Mouse (Mus musculus) forebrain, embryonic 13.5 days (tissue): ENCODE results near the gene Ube4b. TPM values are rescaled to one million over a fixed set of nuclear protein-coding genes. Genes with fewer than 3 reads are reported as not detected.

Experiments used
- ATAC-seq: fragments of 200-750 bp; cut with Nextera tagmentation; 2 replicates; pipeline ENCODE4 v1.8.0; 2017
- H3K27ac ChIP-seq: fragments of 300-500 bp; sonication (generic); 2 replicates; pipeline ENCODE4 v1.5.1; 2015; ENCODE audit warnings: inconsistent platforms, mild to moderate bottlenecking, moderate library complexity
- H3K27me3 ChIP-seq: fragments of 300-500 bp; sonication (generic); 2 replicates; pipeline ENCODE4 v1.6.1; 2015; ENCODE audit warnings: mild to moderate bottlenecking, inconsistent platforms
- H3K36me3 ChIP-seq: fragments of 300-500 bp; sonication (generic); 2 replicates; pipeline ENCODE4 v1.6.1; 2015; ENCODE audit warnings: mild to moderate bottlenecking, inconsistent platforms; ENCODE audit not compliant: poor library complexity, severe bottlenecking
- H3K4me1 ChIP-seq: fragments of 300-500 bp; sonication (generic); 2 replicates; pipeline ENCODE4 v1.6.1; 2015; ENCODE audit warnings: inconsistent platforms
- H3K4me2 ChIP-seq: fragments of 300-500 bp; sonication (generic); 2 replicates; pipeline ENCODE4 v1.6.1; 2015; ENCODE audit warnings: inconsistent platforms, mild to moderate bottlenecking, moderate library complexity
- H3K4me3 ChIP-seq: fragments of 300-500 bp; sonication (generic); 2 replicates; pipeline ENCODE4 v1.5.1; 2015; ENCODE audit warnings: mild to moderate bottlenecking, inconsistent platforms
- H3K9ac ChIP-seq: fragments of 300-500 bp; sonication (generic); 2 replicates; pipeline ENCODE4 v1.6.1; 2015; ENCODE audit warnings: mild to moderate bottlenecking, inconsistent platforms
- H3K9me3 ChIP-seq: fragments of 300-500 bp; sonication (generic); replicated peaks from 2 replicates; pipeline ENCODE4 v1.6.1; 2016; ENCODE audit warnings: inconsistent platforms
- WGBS: fragments of 180-500 bp; shearing (Covaris S2); methylation state at CpG from one replicate; pipeline ENCODE4 v1.1.7; 2015; 5-methylcytosine and 5-hydroxymethylcytosine counted together
- polyA plus RNA-seq: library from polyadenylated mRNA; unstranded; fragments of >200 nt; fragmentation: Nextera tagmentation; extraction: Ambion mirVana; gene quantifications from 2 replicates; pipeline ENCODE4 v1.2.1, GENCODE M21; 2015

The Ube4b gene
- polyA plus RNA-seq, 1 experiment from 2014 or later, result 47.4 TPM

GRCm38 (mm10) chr4:149351596-149352150, 74.9 kb downstream of the Ube4b start:
- Histone ChIP-seq H3K4me3 (no peak overlapping the region), H3K27ac (no peak overlapping the region), H3K36me3 (peaks cover 89% of the 10 kb centered on the region), H3K9ac (no peak overlapping the region), H3K4me2 (no peak overlapping the region), H3K27me3 (no peaks in the 10 kb centered on the region), H3K9me3 (no peaks in the 10 kb centered on the region), H3K4me1 (no peaks in the 10 kb centered on the region)
- 90% methylated on average over 8 of the region's 8 CpGs for WGBS
- ATAC-seq, result no peak

GRCm38 (mm10) chr4:149348963-149349362, 77.6 kb downstream of the Ube4b start:
- no peak overlapping the region for H3K4me2 ChIP-seq
- no peak for ATAC-seq
- H3K36me3 ChIP-seq, result peaks cover 87% of the 10 kb centered on the region
- H3K27me3 ChIP-seq, result no peaks in the 10 kb centered on the region
- no peak overlapping the region for H3K4me3 ChIP-seq
- no peaks in the 10 kb centered on the region for H3K4me1 ChIP-seq
- H3K9ac ChIP-seq, result no peak overlapping the region
- no peak overlapping the region for H3K27ac ChIP-seq
- no peaks in the 10 kb centered on the region for H3K9me3 ChIP-seq
- 81% methylated on average over 5 of the region's 5 CpGs for WGBS

- peaks cover 88% of the 10 kb centered on the region for H3K36me3 ChIP-seq
- H3K27me3 ChIP-seq, result no peaks in the 10 kb centered on the region
- no peak overlapping the region for H3K27ac ChIP-seq
- H3K4me3 ChIP-seq, result no peak overlapping the region
- H3K9me3 ChIP-seq, result no peaks in the 10 kb centered on the region
- no peak overlapping the region for H3K4me2 ChIP-seq
- H3K4me1 ChIP-seq, result no peaks in the 10 kb centered on the region
- no peak for ATAC-seq
- WGBS, result 92% methylated on average over 5 of the region's 5 CpGs
- H3K9ac ChIP-seq, result no peak overlapping the region
Observed at GRCm38 (mm10) chr4:149345873-149346272, 80.7 kb downstream of the Ube4b start.

- no peak overlapping the region for H3K27ac ChIP-seq
- H3K4me1 ChIP-seq, result no peaks in the 10 kb centered on the region
- no peak overlapping the region for H3K4me2 ChIP-seq
- H3K27me3 ChIP-seq, result no peaks in the 10 kb centered on the region
- H3K9ac ChIP-seq, result no peak overlapping the region
- ATAC-seq, result no peak
- H3K36me3 ChIP-seq, result peaks cover 87% of the 10 kb centered on the region
- WGBS, result 81% methylated on average over 8 of the region's 8 CpGs
- no peak overlapping the region for H3K4me3 ChIP-seq
- no peaks in the 10 kb centered on the region for H3K9me3 ChIP-seq
Observed at GRCm38 (mm10) chr4:149344311-149344710, 82.2 kb downstream of the Ube4b start.

GRCm38 (mm10) chr4:149340680-149341079, 85.9 kb downstream of the Ube4b start:
- WGBS, result 68% methylated on average over 2 of the region's 2 CpGs
- no peaks in the 10 kb centered on the region for H3K27me3 ChIP-seq
- H3K36me3 ChIP-seq, result peaks cover 97% of the 10 kb centered on the region
- no peak overlapping the region for H3K27ac ChIP-seq
- no peaks in the 10 kb centered on the region for H3K4me1 ChIP-seq
- ATAC-seq, result no peak
- H3K4me3 ChIP-seq, result no peak overlapping the region
- no peaks in the 10 kb centered on the region for H3K9me3 ChIP-seq
- no peak overlapping the region for H3K9ac ChIP-seq
- H3K4me2 ChIP-seq, result no peak overlapping the region

- Histone ChIP-seq H3K9ac (no peak overlapping the region), H3K4me3 (no peak overlapping the region), H3K4me1 (no peaks in the 10 kb centered on the region), H3K9me3 (no peaks in the 10 kb centered on the region), H3K4me2 (no peak overlapping the region), H3K27me3 (no peaks in the 10 kb centered on the region), H3K27ac (no peak overlapping the region), H3K36me3 (peaks cover 98% of the 10 kb centered on the region)
- no peak for ATAC-seq
- 69% methylated on average over 5 of the region's 5 CpGs for WGBS
Observed at GRCm38 (mm10) chr4:149339426-149340214, 86.9 kb downstream of the Ube4b start.

GRCm38 (mm10) chr4:149338137-149338536, 88.4 kb downstream of the Ube4b start:
- Histone ChIP-seq H3K4me1 (no peaks in the 10 kb centered on the region), H3K36me3 (peaks cover 98% of the 10 kb centered on the region)
- WGBS, result 96% methylated on average over 2 of the region's 2 CpGs

GRCm38 (mm10) chr4:149337353-149337752, 89.2 kb downstream of the Ube4b start:
- H3K36me3 ChIP-seq, result peaks cover 98% of the 10 kb centered on the region
- no peaks in the 10 kb centered on the region for H3K27me3 ChIP-seq
- H3K27ac ChIP-seq, result no peak overlapping the region
- H3K4me2 ChIP-seq, result no peak overlapping the region
- 94% methylated on average over 9 of the region's 9 CpGs for WGBS
- no peaks in the 10 kb centered on the region for H3K9me3 ChIP-seq
- H3K9ac ChIP-seq, result no peak overlapping the region
- H3K4me3 ChIP-seq, result no peak overlapping the region
- no peaks in the 10 kb centered on the region for H3K4me1 ChIP-seq
- ATAC-seq, result no peak

More at GRCm38 (mm10) chr4:149338137-149338536, 88.4 kb downstream of the Ube4b start:
- H3K27ac ChIP-seq, result no peak overlapping the region
- H3K4me3 ChIP-seq, result no peak overlapping the region
- H3K27me3 ChIP-seq, result no peaks in the 10 kb centered on the region
- H3K9ac ChIP-seq, result no peak overlapping the region
- H3K4me2 ChIP-seq, result no peak overlapping the region
- no peaks in the 10 kb centered on the region for H3K9me3 ChIP-seq
- no peak for ATAC-seq

- Histone ChIP-seq H3K27me3 (no peaks in the 10 kb centered on the region), H3K4me1 (no peaks in the 10 kb centered on the region), H3K27ac (no peak overlapping the region), H3K9me3 (no peaks in the 10 kb centered on the region), H3K4me3 (no peak overlapping the region), H3K9ac (no peak overlapping the region), H3K4me2 (no peak overlapping the region), H3K36me3 (peaks cover 98% of the 10 kb centered on the region)
- ATAC-seq, result no peak
- WGBS, result 95% methylated on average over 7 of the region's 7 CpGs
Observed at GRCm38 (mm10) chr4:149336302-149336701, 90.2 kb downstream of the Ube4b start.

GRCm38 (mm10) chr4:149334881-149335280, 91.7 kb downstream of the Ube4b start:
- H3K27me3 ChIP-seq, result no peaks in the 10 kb centered on the region
- H3K4me1 ChIP-seq, result no peaks in the 10 kb centered on the region
- ATAC-seq, result no peak
- no peak overlapping the region for H3K4me2 ChIP-seq
- no peak overlapping the region for H3K9ac ChIP-seq
- H3K36me3 ChIP-seq, result peaks cover 98% of the 10 kb centered on the region
- no peaks in the 10 kb centered on the region for H3K9me3 ChIP-seq
- WGBS, result 94% methylated on average over 11 of the region's 11 CpGs
- H3K27ac ChIP-seq, result no peak overlapping the region
- no peak overlapping the region for H3K4me3 ChIP-seq

GRCm38 (mm10) chr4:149332726-149333125, 93.8 kb downstream of the Ube4b start:
- Histone ChIP-seq H3K4me1 (no peaks in the 10 kb centered on the region), H3K9ac (no peak overlapping the region), H3K27me3 (no peaks in the 10 kb centered on the region), H3K4me3 (no peak overlapping the region), H3K27ac (no peak overlapping the region), H3K4me2 (no peak overlapping the region), H3K36me3 (peaks cover 97% of the 10 kb centered on the region), H3K9me3 (no peaks in the 10 kb centered on the region)
- no peak for ATAC-seq
- WGBS, result 90% methylated on average over 7 of the region's 7 CpGs

GRCm38 (mm10) chr4:149330495-149330894, 96.1 kb downstream of the Ube4b start:
- H3K4me2 ChIP-seq, result no peak overlapping the region
- H3K9ac ChIP-seq, result no peak overlapping the region
- no peak for ATAC-seq
- H3K27me3 ChIP-seq, result no peaks in the 10 kb centered on the region
- H3K27ac ChIP-seq, result no peak overlapping the region
- no peaks in the 10 kb centered on the region for H3K4me1 ChIP-seq
- WGBS, result 94% methylated on average over 5 of the region's 5 CpGs
- H3K9me3 ChIP-seq, result no peaks in the 10 kb centered on the region
- H3K4me3 ChIP-seq, result no peak overlapping the region
- peaks cover 86% of the 10 kb centered on the region for H3K36me3 ChIP-seq
